Comparison of ENCODE assay signal across 8 mouse cellular contexts in the genomic region with DNA sequence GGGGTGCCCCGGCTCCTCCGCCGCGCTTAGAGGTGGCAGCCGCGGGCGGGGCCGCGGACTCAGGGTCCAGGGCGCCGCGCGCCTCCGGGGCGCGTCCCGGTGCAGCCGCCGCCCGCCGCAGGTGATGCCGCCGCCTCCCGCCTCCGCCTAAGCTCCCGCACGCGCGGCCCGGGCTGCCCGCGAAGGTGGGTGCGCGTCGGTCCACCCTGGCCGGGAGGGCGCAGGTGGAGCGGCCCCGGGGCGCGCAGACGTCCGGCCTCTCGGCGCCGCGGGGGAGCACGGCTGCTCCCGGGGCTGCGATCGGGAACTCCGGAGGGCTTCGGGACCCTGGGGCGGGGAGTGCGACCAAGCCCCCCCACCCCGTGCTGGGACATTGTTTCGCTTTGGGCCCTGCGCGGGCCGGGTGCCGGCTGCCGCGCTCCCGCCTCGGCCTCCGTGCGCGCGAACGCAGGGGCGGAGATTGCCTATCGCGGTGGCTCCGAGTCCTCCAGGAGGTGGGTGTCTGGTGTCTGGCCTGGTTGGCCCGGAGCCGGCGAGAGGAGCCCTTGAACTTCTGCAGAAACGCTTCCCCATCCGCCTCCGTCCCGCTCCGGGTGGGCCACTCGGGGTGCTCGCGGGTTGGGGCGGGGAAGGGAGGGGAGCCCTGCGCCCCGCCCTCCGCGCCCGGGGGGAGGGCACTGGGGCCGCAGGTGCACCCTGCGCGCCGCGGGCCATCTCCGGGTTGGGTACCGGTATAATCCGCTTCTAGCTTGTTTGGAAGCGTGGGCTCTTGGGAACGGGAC. TPM values are rescaled to one million over a fixed set of nuclear protein-coding genes. Genes with fewer than 3 reads are reported as not detected.
DNase-seq lines count a peak whose midpoint lies in the region; ATAC-seq and TF ChIP-seq lines count a peak whose summit lies in the region.

No protein-coding gene starts in this region.

- H3K4me3 ChIP-seq in cortical plate, adult 2 months (ENCODE audit: insufficient read depth, low read length), result peak overlapping the region; percentile 50
- H3K4me3 ChIP-seq in hindbrain, postnatal 0 days (ENCODE audit: low read length), result peak overlapping the region; percentile 97
- H3K4me3 ChIP-seq in megakaryocyte, embryonic 14.5 days (replicated peaks), result peak overlapping the region; percentile 92

- TF ChIP-seq POLR2A in cortical plate, adult 2 months (IDR thresholded peaks at IDR 0.05; ENCODE audit: extremely low read depth, insufficient read depth, low read length), result no peak

- no peak for TF ChIP-seq CTCF in cortical plate, adult 2 months (IDR thresholded peaks at IDR 0.05; ENCODE audit: extremely low read depth, insufficient read depth, low read length)
- TF ChIP-seq CTCF in hindbrain, postnatal 0 days (IDR thresholded peaks at IDR 0.05; ENCODE audit: low read depth), result no peak

- no peaks in the 10 kb centered on the region for H3K36me3 ChIP-seq in hindbrain, postnatal 0 days (ENCODE audit: insufficient read depth, low read length)
- peaks cover 43% of the 10 kb centered on the region for H3K36me3 ChIP-seq in megakaryocyte, embryonic 14.5 days (replicated peaks; ENCODE audit: low read length)

- peak; percentile 57 for DNase-seq in adipocyte (ENCODE audit: low spot score)
- peak; percentile 25 to 49 for DNase-seq in gastrocnemius, adult 8-10 months (ENCODE audit: low spot score in 2 of 2)
- peak; percentile 77 for DNase-seq in hindbrain, postnatal 0 days (ENCODE audit: low spot score)
- DNase-seq in left cerebral cortex, postnatal 10 days (ENCODE audit: extremely low spot score in 1 of 2, low spot score in 2 of 2), result peak; percentile 48 to 90
- DNase-seq in right cerebral cortex, adult 18-20 months, result peak; percentile 75
- peak; percentile 65 for DNase-seq in urinary bladder, postnatal 14 days (ENCODE audit: low spot score)

- peak overlapping the region; percentile 63 for H3K4me2 ChIP-seq in hindbrain, postnatal 0 days (ENCODE audit: low read depth, low read length)

- peaks cover 2% of the 10 kb centered on the region; the same call in 1 of the 2 replicates for H3K4me1 ChIP-seq in cortical plate, adult 2 months (ENCODE audit: control insufficient read depth, insufficient read depth, low read length)
- H3K4me1 ChIP-seq in hindbrain, postnatal 0 days (ENCODE audit: insufficient read depth, low read length), result peaks cover 13% of the 10 kb centered on the region
- peaks cover 72% of the 10 kb centered on the region for H3K4me1 ChIP-seq in megakaryocyte, embryonic 14.5 days

- H3K27me3 ChIP-seq in hindbrain, postnatal 0 days (ENCODE audit: insufficient read depth, low read length), result no peaks in the 10 kb centered on the region
- no peaks in the 10 kb centered on the region for H3K27me3 ChIP-seq in megakaryocyte, embryonic 14.5 days (replicated peaks)

- ATAC-seq in hindbrain, postnatal 0 days, result peak; percentile 72

- under 1% methylated on average over 79 of the region's 101 CpGs for WGBS in hindbrain, postnatal 0 days

- H3K27ac ChIP-seq in cortical plate, adult 2 months (ENCODE audit: insufficient read depth, low read length), result peak overlapping the region; percentile 82
- H3K27ac ChIP-seq in hindbrain, postnatal 0 days, result peak overlapping the region; percentile 93

- H3K9me3 ChIP-seq in hindbrain, postnatal 0 days (ENCODE audit: low read length), result no peaks in the 10 kb centered on the region
- H3K9me3 ChIP-seq in megakaryocyte, embryonic 14.5 days, result no peaks in the 10 kb centered on the region

- peak overlapping the region; percentile 100 for H3K9ac ChIP-seq in hindbrain, postnatal 0 days (replicated peaks; ENCODE audit: low read length)

- intact Hi-C loops in left cerebral cortex, postnatal 10 days (cut with DNase I), result no loop called here

RNA-seq across cellular contexts. Expression of a gene that starts 0.5 kb away (rescaled TPM):
- polyA plus RNA-seq in cortical plate, adult 2 months (2012; rRNA removed), result 12.8 and 12.9 TPM in 2 replicates
- total RNA-seq in gastrocnemius, adult 8-10 months (2022), result 1 to 10 TPM; 3.0 to 3.5 (median 3.3) TPM
- total RNA-seq in hindbrain, postnatal 0 days (2014; rRNA removed), result 11.7 and 14.2 TPM in 2 replicates
- polyA plus RNA-seq in hindbrain, postnatal 0 days (2015; fragmentation: Nextera tagmentation; extraction: Ambion mirVana), result 27.6 and 27.7 TPM in 2 replicates
- 10 to 100 TPM; 48.9 to 54.0 TPM for total RNA-seq in left cerebral cortex, postnatal 10 days (2021)
- polyA plus RNA-seq in megakaryocyte, embryonic 14.5 days (2012; ENCODE audit: insufficient read depth, low replicate concordance), result 13.5 and 27.0 TPM in 2 replicates

Comparison
In these comparisons a context has a peak if more than half of its experiments do, and no peak if none do; other contexts are left out.
1. Peak in every context shown above with its lines: DNase-seq, ATAC-seq, H3K4me3 ChIP-seq and H3K27ac ChIP-seq.